Mouse (Mus musculus): ENCODE data around the gene Zic2.
"Not testable (repeated sequence)": the region's sequence is repeated elsewhere in the genome, so short reads cannot be mapped to it uniquely, and the experiment has no call there.

The Zic2 gene

DNA sequence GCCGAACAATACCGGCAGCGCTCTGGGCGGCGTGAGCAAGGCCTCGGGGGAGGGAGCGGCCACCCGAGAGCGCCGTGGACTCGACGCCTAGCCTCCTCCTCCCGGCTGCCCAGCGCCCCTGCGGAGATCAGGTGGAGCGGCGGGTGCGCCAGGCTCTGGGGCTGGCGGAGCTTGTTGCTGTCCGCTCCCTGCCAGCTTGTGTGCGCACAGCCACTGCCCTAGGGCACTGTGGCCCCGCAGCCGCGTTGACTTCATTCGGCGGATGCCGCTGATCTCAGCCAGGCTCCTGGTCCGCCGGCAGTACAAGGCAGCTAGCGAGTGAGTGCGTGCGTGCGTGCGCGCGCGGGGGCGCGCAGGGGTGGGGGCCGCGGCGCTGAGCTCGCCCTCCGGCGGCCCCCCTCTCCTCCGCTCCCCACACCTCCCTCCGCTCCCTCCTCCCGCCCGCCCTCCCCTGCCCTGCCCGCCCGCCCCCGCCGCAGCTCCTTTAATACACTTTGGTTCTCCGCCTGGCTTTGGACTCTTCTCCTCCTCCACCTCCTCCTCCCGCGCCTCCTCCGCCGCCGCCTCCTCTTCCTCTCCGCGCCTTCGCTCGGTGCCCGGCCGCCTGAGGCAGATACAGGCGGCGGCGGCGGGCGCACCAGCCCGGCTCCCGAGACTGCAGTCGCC lies at the start of gene Zic2:
Gene Zic2 (plus strand): TSS at position 545 of the 666 bp plus-strand sequence.
- peak; percentile 88 for DNase-seq

DNA sequence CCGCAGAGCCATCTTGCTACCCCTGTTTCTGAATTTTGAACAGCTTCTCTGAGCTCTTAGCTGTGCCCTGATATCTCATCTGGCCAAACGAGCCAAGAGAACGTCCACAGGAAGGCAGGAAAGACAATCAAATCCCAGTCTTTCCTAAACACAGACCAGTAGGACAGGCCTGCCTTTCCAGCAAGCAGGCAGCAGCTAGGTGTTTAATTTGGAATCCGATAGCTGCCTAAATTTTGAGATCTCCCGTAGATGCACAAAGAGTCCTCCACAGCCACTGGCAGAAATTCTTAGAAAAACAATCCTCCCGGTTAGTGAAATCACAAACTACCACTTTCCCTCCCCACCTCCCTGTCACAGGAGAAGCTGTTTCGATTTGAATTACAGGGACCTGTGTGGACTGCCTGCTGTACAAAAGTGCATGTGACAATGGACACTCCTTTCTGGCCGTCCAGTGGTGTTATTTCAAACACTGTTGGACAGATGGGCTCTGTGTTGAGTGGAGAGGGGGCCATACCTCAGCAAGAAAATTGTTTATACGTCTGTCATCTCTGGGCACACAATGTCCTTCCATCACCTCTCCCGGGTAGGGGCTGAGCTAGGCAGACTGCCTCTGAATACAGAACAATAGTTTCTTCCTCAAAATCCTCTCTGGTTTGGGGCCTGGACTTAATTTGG lies 48.6 kb upstream of the Zic2 start:
- DNase-seq, result peak; percentile 24

- DNase-seq, result peak; percentile 33
Observed at GRCm38 (mm10) chr14:122427204-122427560, 48.1 kb upstream of the Zic2 start.

- no peak for DNase-seq
Observed at GRCm38 (mm10) chr14:122427654-122428053, 47.6 kb upstream of the Zic2 start.

DNA sequence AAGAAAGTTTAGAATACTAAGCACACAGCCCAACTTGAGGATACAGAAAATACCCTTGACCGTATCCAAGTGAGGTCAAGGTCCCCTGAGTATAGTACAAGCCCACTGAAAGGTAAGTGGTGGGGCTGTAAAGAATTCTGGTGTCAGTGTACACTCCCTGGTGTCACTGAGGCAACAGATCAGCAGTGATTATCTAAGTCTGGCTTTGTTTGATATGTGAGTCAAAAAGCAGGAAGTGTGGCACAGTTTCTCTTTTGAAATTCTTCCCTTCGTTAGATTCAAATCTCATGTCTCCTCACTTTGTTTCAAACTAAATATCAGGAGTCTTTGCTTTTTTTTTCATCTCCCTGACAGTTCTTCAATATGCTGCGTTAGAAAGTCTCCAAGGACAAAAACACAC lies 42.7 kb upstream of the Zic2 start:
- no peak for DNase-seq

DNA sequence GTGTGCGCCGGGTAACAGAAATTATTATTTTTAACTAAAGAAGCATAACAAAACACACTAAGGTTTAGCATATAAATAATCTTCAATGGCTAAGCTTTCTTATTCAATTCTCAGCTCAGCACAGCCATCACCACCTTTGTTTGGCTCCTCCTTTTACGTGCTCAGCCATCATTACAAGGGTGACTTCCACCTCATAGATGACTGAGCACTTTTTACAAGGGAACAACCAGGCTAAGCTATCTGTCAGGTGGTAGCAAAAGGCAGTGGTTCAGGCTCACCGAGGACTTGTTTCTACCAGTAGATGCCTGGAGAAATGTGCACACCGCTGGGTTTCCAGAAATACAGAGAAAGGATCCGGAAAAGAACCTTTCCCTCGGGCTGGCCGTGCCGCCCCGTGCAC lies 41.2 kb upstream of the Zic2 start:
- no peak for DNase-seq

DNA sequence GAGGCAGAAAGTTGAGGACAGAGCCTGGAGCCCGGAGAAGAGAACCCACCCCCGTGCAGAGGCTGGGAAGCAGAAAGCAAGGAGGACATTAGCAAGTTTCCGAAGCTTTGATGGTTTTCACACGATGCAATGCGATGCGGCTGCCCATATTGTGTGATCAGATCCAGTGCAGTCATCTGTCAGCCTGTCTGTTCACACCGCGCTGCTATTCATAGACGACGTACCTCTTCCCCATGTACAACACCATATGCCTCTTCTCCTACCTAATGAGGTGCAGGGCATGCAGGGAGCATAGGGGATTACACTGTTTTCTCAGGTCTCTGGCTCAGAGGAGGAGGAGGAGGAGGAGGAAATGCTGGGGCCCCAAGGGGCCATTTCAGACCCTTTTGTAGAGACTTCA lies 38.4 kb upstream of the Zic2 start:
- DNase-seq, result no peak

DNA sequence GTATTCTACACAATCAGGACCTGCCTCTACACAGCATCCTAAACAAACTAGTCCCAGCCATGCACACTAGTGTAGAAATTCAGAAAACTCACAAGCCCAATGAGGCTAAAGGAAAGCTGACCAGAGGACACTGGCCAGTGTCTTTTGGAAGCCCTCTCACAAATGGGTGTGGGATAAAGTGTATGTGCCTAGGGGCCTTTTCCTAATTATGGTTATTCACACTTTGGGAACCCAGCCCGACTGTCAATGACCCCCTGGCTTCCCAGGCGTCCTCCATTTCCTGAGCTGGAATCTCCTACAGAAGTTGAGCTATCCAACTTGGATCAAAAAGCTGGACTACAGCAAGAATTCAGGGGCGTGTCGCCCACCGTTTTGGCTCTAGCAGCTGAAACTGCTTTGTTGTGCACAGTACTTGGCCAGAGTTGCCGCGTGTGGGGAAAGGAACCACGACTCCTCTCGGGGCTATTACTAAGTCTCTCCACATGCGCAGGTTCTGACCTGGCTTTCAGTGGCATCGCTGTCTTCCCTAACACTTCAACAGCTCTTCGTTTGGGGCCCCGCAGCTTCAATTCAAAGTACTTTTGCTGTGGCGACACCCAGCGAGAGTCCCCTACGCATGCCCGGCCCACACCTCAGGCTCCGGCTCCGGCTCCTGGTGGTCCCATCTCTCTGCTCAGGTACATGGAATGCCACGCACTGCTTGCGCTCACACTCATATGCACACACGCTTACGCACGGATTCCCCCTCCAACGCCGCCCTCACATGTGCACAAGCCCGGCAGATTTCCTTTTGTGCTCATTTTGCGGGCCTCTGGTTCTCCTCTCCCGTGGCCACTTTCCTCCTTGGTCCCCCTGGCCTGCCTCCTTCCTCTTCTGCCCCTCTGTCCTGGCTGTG lies 25.4 kb upstream of the Zic2 start:
- DNase-seq, result peak; percentile 62

DNA sequence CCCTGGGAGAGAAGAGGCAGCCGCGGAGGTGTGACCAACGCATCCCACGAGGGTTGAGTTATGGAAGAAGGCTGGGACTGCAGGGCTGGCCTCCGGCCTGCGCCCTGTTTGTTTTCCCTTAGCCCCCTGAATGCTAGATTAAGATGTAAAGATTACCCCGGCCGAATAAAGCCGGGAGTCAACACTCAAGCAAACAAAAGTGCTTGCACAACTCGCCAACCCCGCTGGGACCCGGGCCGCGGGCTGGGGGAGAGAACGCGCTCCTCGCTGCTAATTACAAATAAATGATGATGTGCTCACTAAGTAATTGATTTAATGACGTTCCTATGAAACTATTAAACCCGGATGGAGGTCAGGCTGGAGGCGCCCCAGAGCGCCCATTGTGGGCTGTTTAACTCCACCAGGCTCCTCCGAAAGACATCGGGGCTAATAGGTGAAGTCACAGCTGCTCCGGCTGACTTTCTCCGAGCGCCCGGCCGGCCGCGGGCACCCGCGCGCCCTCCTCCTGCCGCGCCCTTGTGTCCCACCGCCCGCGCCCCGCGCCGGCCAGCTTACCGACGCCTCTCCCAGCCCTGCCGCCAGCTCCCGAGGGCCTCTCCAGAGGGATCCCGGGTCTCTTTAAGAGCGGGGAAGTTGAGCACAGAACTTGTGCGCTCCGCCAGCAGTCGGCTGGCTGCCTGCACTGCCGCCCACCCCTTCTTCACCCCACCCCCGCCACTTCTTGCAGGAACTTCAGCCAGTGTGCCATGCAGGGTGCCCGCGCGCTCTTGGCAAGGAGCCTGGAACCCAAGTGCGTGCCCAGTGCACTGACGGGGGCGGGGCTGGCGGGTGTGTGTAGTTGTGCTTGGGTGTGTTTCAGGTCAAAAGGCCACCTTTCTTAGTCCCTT lies 24.5 kb upstream of the Zic2 start, which contains the start of gene Gm5089:
Gene Gm5089 (minus strand): TSS at position 620 of the 887 bp plus-strand sequence.
- DNase-seq, result peak; percentile 74

GRCm38 (mm10) chr14:122451551-122452145 lies 23.6 kb upstream of the Zic2 start:
- no peak for DNase-seq

GRCm38 (mm10) chr14:122452701-122453387 lies 22.4 kb upstream of the Zic2 start:
- peak; percentile 75 for DNase-seq

- DNase-seq, result peak; percentile 88
Observed at GRCm38 (mm10) chr14:122453388-122453995, 21.7 kb upstream of the Zic2 start.

DNA sequence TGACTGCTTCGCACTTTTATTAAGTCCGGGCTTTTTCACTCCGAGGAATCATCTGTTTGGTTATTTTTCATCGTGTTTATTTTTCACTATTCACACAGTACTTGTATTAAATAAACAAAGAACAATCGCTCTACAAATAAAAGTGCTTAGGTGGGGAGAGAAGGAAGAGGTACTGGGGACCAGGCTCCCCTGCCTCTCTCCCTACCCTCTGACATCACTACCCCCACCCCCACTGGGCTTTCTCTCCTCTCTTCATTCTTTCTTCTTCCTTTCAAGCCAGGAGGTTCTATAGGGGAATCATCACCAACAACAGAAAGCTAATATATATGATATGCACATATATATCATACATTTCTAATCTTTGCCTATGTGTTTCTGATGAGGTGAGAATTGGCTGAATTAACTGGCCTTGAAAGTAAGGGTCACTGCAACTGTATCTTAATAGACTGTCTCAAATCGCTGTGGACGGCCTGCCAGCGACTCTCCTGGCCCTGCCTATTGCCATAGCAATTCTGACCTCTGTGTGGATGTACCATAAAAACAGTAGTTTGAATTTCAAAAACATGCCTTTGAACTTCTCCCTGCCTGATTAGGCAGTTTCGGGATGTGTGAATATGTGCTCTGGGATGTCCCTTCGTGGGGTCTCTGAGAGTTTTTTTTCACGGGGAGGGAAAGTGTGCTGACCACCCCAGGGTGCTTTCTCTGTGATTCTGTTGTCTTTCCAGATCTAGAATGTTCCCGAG lies 21.1 kb upstream of the Zic2 start:
- DNase-seq, result peak; percentile 53

DNA sequence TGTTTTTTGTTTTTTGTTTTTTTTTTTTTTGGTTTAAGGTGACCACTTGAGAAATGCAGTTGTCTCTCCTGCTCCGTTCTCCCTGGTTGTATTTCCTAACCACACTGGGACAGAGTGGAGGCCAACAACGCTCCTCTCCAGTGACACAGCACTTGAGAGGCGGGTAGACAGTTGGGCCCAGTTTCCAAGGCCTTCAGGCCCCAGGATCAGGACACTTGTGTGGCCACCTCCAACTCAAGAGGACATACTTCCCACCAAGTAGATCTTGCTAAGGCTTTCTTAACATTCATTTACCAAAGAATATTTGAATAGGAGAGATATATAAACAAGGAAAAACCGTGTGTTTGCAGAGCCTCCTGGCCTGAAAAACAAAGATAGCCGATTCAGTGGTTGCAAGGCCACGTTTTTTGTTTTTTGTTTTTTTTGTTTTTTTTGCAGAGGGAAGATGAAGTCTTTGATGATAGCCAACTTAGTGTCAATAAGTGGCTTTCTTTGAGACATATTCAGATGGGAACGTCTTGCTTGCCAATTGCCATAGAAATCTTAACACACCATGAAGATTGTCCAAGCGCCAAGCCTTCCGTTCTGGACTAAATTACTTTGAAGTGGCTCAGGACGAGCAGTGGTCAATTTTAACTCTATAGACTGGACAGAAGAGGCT lies 20.2 kb upstream of the Zic2 start:
- peak; percentile 40 for DNase-seq

GRCm38 (mm10) chr14:122455562-122455958 lies 19.7 kb upstream of the Zic2 start:
- no peak for DNase-seq

GRCm38 (mm10) chr14:122459332-122459731 lies 15.9 kb upstream of the Zic2 start:
- DNase-seq, result not testable (repeated sequence)

DNA sequence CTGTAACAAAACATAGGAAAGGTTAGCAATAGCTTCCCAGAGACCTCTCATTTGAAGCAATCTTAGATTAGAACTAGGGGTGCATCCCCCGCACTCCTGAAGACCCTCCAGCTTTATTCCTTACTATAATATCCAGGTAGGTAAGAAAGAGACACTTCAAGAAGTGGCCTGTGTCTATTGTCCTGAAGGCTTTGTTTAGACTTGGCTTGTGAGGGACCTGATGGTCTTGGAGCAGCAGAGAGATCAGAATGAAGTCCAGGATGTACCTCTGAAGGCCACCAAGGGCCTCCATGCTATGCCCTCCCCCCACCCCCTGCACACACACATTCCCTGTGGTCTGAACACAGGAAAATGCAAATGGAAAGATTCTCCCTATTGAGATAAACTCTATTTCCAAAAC lies 15.5 kb upstream of the Zic2 start:
- no peak for DNase-seq

- no peak for DNase-seq
Observed at GRCm38 (mm10) chr14:122460226-122460625, 15.0 kb upstream of the Zic2 start.

DNA sequence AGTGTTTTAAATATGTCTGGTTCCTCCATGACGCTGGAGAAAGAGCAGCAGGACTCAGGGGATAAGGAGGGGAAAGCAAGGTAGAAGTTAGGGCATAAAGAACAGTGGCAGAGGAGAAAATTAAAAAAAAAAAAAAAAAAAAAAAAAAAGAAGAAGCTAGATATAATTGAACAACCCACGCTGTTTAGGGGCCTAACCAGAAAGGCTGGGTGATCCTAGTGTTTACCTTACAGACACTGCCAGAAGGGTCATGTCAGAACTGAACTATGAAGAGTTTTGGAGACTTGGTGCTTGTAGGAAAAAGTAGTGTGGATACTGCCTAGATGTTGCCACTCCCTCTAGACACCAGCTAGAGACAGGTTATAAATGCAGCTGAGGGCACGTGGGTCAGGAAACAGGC lies 13.7 kb upstream of the Zic2 start:
- DNase-seq, result no peak

DNA sequence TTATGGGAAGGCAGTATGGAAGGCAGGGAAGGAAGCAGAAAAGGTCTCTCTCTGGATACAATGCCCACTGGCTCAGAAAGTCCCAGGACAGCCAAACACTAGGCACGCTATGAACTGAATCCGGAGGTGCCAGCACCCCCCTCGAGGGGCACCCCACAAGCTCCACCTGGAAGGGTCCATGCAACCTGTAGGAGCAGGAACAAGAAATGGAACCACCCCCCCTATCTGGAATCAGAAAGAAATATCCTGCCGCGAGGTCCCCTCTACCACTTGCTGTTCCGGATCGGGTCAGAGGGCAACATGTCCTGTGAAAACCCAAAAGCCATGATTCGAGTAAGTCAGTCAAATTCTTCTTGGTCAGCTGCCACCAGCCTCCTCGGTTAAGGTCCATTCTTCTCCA lies 13.3 kb upstream of the Zic2 start:
- DNase-seq, result peak; percentile 32

Measured in embryo, embryonic 11 days (tissue).